Mouse (Mus musculus) WW6 (cell line): ENCODE measurements at regions not wholly inside any gene's neighbourhood (a gene's known extent, or its start where the extent isn't known, plus 50 kb on each side); places are given as distances from the start of the nearest gene placed in this dataset.

Experiments
- DNase-seq: peaks from one replicate; pipeline ENCODE4 v3.0.0-alpha.2; 2013; ENCODE audit warnings: low read depth, low spot score

- no peak for DNase-seq
Measured at GRCm38 (mm10) chr12:54320533-54320932, 116.9 kb upstream of the Egln3 start.

- DNase-seq = peak; percentile 66
Measured at GRCm38 (mm10) chr12:54316980-54317471, 113.4 kb upstream of the Egln3 start.

- no peak for DNase-seq
Measured at GRCm38 (mm10) chr12:54316066-54316567, 112.5 kb upstream of the Egln3 start.

- no peak for DNase-seq
Measured at GRCm38 (mm10) chr12:54314153-54314552, 110.5 kb upstream of the Egln3 start.

GRCm38 (mm10) chr12:54313211-54313845 lies 109.7 kb upstream of the Egln3 start:
- DNase-seq = peak; percentile 36

GRCm38 (mm10) chr12:54312522-54313210 lies 109.0 kb upstream of the Egln3 start:
- no peak for DNase-seq

- no peak for DNase-seq
Measured at GRCm38 (mm10) chr12:54311896-54312521, 108.3 kb upstream of the Egln3 start.

- DNase-seq = no peak
Measured at GRCm38 (mm10) chr12:54309874-54310273, 106.2 kb upstream of the Egln3 start.

GRCm38 (mm10) chr12:54309219-54309618 lies 105.6 kb upstream of the Egln3 start:
- no peak for DNase-seq

- no peak for DNase-seq
Measured at GRCm38 (mm10) chr12:54305135-54305630, 101.5 kb upstream of the Egln3 start.

GRCm38 (mm10) chr12:54303746-54304145 lies 100.1 kb upstream of the Egln3 start:
- DNase-seq = no peak

- DNase-seq = no peak
Measured at GRCm38 (mm10) chr12:54299506-54299905, 95.8 kb upstream of the Egln3 start.

GRCm38 (mm10) chr12:54293248-54293647 lies 89.6 kb upstream of the Egln3 start:
- DNase-seq = no peak

GRCm38 (mm10) chr12:54290311-54290710 lies 86.7 kb upstream of the Egln3 start:
- DNase-seq = no peak

GRCm38 (mm10) chr12:54288747-54289146 lies 85.1 kb upstream of the Egln3 start:
- no peak for DNase-seq

- DNase-seq = no peak
Measured at GRCm38 (mm10) chr12:54288041-54288502, 84.4 kb upstream of the Egln3 start.

- no peak for DNase-seq
Measured at GRCm38 (mm10) chr12:54286911-54287819, 83.5 kb upstream of the Egln3 start.

- DNase-seq = no peak
Measured at GRCm38 (mm10) chr12:54283646-54284045, 80.0 kb upstream of the Egln3 start.

GRCm38 (mm10) chr12:54283011-54283410 lies 79.4 kb upstream of the Egln3 start:
- DNase-seq = no peak

- no peak for DNase-seq
Measured at GRCm38 (mm10) chr12:54282281-54282921, 78.7 kb upstream of the Egln3 start.

GRCm38 (mm10) chr12:54280457-54280856 lies 76.8 kb upstream of the Egln3 start:
- no peak for DNase-seq
